Mouse (Mus musculus): ENCODE measurements around the gene Vax1. TPM values are rescaled to one million over a fixed set of nuclear protein-coding genes. Genes with fewer than 3 reads are reported as not detected.
A peak's percentile ranks its signal among the peaks of the same experiment; 100 is the strongest.

Gene Vax1
- not detected in 2 replicates for total RNA-seq (2014; fragmentation: Nextera tagmentation)
- not detected in 2 replicates for total RNA-seq (2017)

GRCm38 (mm10) chr19:59169936-59170765, at the start of gene Vax1:
TSS of gene Vax1 (minus strand) at chr19:59170056.
- no peak for ATAC-seq (replicated peaks; ENCODE audit: low FRiP score, low TSS enrichment, poor library complexity, severe bottlenecking)

DNA sequence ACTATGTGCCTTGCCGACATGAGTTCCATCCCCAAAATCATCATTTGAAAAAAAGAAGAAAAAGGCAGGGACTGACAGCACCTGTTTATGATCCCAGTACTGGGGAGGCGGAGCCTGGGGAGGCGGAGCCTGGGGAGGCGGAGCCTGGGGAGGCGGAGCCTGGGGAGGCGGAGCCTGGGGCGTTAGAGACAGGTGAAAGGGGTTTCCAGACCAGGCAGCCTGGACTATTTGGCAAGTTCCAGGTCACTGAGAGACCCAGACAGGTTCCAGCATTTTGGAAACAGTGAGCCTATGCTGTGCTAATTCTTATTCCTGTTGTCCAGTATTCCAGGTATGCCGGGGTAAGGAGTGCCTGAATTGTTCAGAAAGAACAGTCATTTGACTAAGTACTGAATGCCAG, 49.1 kb upstream of the Vax1 start, which contains the start of gene Kcnk18:
Gene Kcnk18, plus strand, starts transcription at position 224 of the 400 bp plus-strand sequence.
- no peak for ATAC-seq (replicated peaks; ENCODE audit: low FRiP score, low TSS enrichment, poor library complexity, severe bottlenecking)

- no peak for ATAC-seq (replicated peaks; ENCODE audit: low FRiP score, low TSS enrichment, poor library complexity, severe bottlenecking)
Observed at GRCm38 (mm10) chr19:59216891-59217290, 47.0 kb upstream of the Vax1 start.

- ATAC-seq (replicated peaks; ENCODE audit: low FRiP score, low TSS enrichment, poor library complexity, severe bottlenecking): no peak
Observed at GRCm38 (mm10) chr19:59208986-59209385, 39.1 kb upstream of the Vax1 start.

DNA sequence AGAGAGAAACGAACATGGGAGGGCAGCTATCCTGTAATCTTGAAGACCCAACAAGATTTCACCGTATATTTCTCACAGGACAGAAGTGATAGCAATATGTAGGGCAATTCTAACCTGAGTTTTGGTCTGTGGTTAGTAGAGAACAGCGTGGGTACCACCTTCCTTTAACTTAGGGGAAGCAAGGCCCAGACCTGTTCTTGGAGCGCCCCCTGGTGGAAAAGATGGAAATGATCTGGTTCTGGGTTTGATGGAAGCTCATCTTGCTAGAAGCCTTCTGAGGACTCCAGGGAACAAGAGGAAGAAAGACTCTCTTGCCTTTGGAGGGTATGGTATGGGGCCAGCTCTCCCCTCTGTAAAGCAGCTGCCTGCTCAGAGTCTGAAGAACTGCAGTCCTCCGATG, 38.6 kb upstream of the Vax1 start:
- ATAC-seq (replicated peaks; ENCODE audit: low FRiP score, low TSS enrichment, poor library complexity, severe bottlenecking): peak; percentile 75; the same call in 1 of the 2 replicates

GRCm38 (mm10) chr19:59198161-59198560, 28.3 kb upstream of the Vax1 start:
- ATAC-seq (replicated peaks; ENCODE audit: low FRiP score, low TSS enrichment, poor library complexity, severe bottlenecking): peak; percentile 76

DNA sequence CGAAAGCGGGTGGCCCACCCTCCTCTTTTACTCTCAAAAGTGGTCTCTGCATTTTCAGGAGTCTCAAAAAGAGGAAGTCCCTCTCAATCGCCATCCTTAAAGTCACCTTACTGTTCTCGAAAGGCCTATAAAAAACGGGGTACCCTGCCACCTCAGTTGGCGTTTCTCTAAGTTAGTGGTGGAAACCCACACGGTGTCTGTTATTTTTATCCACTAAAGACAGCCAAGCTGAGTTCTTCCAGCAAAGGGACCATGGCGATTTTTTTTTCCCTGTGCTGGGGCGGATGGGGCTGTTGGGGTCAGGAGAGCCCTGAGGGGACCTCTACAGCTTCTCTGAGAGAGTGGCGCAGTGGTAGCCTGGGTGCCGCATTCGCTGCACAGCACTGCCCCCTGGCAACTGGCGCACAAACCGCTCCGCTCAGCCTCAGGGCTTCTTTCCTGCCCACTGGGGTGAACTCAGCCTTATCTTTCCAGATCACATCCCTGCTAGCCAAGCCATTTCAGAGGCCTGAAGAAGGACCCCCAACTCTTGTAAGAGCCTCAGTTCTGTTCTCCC, 26.3 kb upstream of the Vax1 start:
- ATAC-seq (replicated peaks; ENCODE audit: low FRiP score, low TSS enrichment, poor library complexity, severe bottlenecking): peak; percentile 70; the same call in 1 of the 2 replicates

- ATAC-seq (replicated peaks; ENCODE audit: low FRiP score, low TSS enrichment, poor library complexity, severe bottlenecking): no peak
Observed at GRCm38 (mm10) chr19:59195181-59195770, 25.4 kb upstream of the Vax1 start.

GRCm38 (mm10) chr19:59193986-59194820, 24.3 kb upstream of the Vax1 start:
- no peak for ATAC-seq (replicated peaks; ENCODE audit: low FRiP score, low TSS enrichment, poor library complexity, severe bottlenecking)

- no peak for ATAC-seq (replicated peaks; ENCODE audit: low FRiP score, low TSS enrichment, poor library complexity, severe bottlenecking)
Observed at GRCm38 (mm10) chr19:59193456-59193855, 23.6 kb upstream of the Vax1 start.

DNA sequence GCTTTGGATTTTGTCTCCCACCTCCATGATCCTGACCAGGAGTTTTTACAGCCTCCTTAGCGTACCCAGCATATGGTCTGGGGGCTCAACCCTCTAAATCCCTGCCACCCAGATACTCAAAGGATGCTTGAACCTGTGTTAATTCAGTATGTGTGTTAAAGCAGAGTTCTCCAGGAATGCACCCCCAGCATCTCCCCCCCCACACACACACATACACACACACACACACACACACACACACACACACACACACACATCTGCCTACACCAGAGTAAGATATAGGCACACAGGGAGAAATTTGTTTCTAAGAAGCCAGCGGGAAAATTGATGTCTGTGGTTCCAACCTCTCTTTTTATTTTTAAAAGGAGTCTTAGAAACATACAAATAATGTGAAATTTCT, 22.6 kb upstream of the Vax1 start:
- no peak for ATAC-seq (replicated peaks; ENCODE audit: low FRiP score, low TSS enrichment, poor library complexity, severe bottlenecking)

GRCm38 (mm10) chr19:59191123-59191505, 21.3 kb upstream of the Vax1 start:
- no peak for ATAC-seq (replicated peaks; ENCODE audit: low FRiP score, low TSS enrichment, poor library complexity, severe bottlenecking)

- no peak for ATAC-seq (replicated peaks; ENCODE audit: low FRiP score, low TSS enrichment, poor library complexity, severe bottlenecking)
Observed at GRCm38 (mm10) chr19:59190431-59191122, 20.7 kb upstream of the Vax1 start.

DNA sequence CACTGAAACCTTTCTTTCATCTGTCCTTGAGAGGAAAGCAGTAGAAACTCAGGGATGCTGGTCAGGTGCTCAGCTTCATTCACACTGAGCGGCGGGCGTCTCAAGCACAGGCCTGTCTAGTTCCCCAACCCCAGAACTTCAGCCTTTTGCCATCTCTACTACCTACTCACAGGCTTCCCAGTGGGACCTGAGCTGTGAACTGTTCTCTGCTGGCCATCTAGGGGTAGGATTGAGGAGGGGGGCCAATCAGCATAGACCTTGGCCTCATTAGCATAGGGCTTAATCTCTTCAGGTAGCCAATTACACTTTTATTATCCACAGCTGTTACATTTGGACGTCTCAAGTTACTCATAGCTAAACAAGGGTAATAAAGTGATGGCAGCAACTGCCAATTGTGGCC, 19.1 kb upstream of the Vax1 start:
- no peak for ATAC-seq (replicated peaks; ENCODE audit: low FRiP score, low TSS enrichment, poor library complexity, severe bottlenecking)

- no peak for ATAC-seq (replicated peaks; ENCODE audit: low FRiP score, low TSS enrichment, poor library complexity, severe bottlenecking)
Observed at GRCm38 (mm10) chr19:59184000-59184399, 14.1 kb upstream of the Vax1 start.

DNA sequence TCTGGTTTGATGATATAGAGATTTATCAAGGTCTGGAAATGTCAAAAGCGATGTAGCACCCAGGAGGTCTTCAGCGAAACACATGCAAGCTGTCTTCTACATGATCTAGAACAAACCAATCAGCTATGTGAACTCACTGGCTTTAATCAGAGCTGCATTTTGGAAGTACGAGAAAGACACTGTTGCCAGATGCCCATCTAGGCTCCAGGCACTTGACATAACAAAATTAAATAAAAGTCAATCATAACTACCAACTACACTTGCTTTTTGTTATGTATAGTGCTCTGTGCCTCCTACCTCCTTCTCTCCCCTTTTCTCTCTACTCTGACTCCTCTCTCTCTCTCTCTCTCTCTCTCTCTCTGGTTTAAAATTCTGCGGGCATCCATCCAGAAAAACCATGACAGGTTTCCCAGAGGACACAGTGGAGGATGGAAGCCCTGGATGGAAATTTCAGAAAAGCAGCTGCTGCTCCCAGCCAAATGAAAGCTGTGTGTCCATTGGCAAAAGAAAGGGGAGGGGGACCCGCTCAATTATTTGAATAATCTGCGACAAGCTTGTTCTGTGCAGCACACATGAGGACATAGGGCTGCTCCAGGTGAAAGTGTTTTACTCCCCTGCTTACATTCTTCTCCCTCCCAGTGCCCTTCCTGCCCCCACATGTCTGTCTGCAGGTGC, 3.6 kb upstream of the Vax1 start:
- no peak for ATAC-seq (replicated peaks; ENCODE audit: low FRiP score, low TSS enrichment, poor library complexity, severe bottlenecking)

GRCm38 (mm10) chr19:59172781-59173180, 2.9 kb upstream of the Vax1 start:
- no peak for ATAC-seq (replicated peaks; ENCODE audit: low FRiP score, low TSS enrichment, poor library complexity, severe bottlenecking)

GRCm38 (mm10) chr19:59171871-59172245, 2.0 kb upstream of the Vax1 start:
- ATAC-seq (replicated peaks; ENCODE audit: low FRiP score, low TSS enrichment, poor library complexity, severe bottlenecking): no peak
